Mouse (Mus musculus): ENCODE data around the gene Srsy.
"Not testable (repeated sequence)": the region's sequence is repeated elsewhere in the genome, so short reads cannot be mapped to it uniquely, and the experiment has no call there.

Srsy gene

GRCm38 (mm10) chrY:17937230-17937629 is at the start of gene Srsy:
Gene Srsy (minus strand): TSS chrY:17937330.
- not testable (repeated sequence) for DNase-seq (ENCODE audit: low read depth)

Measured in naive thymus-derived CD4-positive, alpha-beta T cell, adult 2 months (primary cell).